Mouse (Mus musculus): ENCODE results near the gene Magel2.

DNA sequence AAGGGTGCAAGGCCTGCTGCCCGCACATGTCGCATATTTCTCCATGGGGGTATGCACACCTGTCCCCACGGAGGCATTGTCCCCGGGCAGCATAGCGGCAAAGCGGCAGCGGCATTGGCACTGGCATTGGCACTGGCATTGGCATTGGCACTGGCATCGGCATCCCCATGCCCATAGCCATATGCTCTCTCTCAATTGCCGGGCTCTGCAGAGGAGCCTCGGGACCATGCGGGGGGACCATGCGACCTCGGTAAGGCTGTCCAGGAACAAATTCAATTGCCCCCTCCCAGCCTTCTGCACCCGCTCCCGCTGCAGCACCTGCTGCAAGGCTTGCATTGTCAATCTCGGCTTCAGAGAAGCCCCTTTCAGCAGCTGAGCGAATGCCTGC is 42.3 kb downstream of the Magel2 start:
- no peak for TF ChIP-seq POLR2A (IDR thresholded peaks at IDR 0.05; ENCODE audit: insufficient read depth, low read length)
- TF ChIP-seq CTCF (IDR thresholded peaks at IDR 0.05; ENCODE audit: low read depth, low read length): no peak
- TF ChIP-seq EP300 (IDR thresholded peaks at IDR 0.05; ENCODE audit: insufficient read depth, low read depth, low read length): no peak
